Mouse (Mus musculus) midbrain, embryonic 14.5 days (tissue): ENCODE results near the gene Acss1. TPM values are rescaled to one million over a fixed set of nuclear protein-coding genes. Genes with fewer than 3 reads are reported as not detected.

Experiments used
- ATAC-seq: fragments of 200-750 bp; cut with Nextera tagmentation; 2 replicates; pipeline ENCODE4 v1.8.0; 2017; ENCODE audit warnings: moderate number of reproducible peaks, moderate library complexity; ENCODE audit not compliant: low FRiP score, low TSS enrichment
- DNase-seq: peaks from one replicate; pipeline ENCODE4 v3.0.0-alpha.2; 2015
- H3K27ac ChIP-seq: fragments of 300-500 bp; sonication (generic); replicated peaks from 2 replicates; pipeline ENCODE4 v1.5.1; 2014; ENCODE audit warnings: mild to moderate bottlenecking, low read depth, low read length, moderate library complexity
- H3K27me3 ChIP-seq: fragments of 300-500 bp; sonication (generic); 2 replicates; pipeline ENCODE4 v1.6.1; 2014; ENCODE audit warnings: low read length, control low read depth, mixed read lengths; ENCODE audit not compliant: control insufficient read depth, insufficient read depth
- H3K36me3 ChIP-seq: fragments of 300-500 bp; sonication (generic); 2 replicates; pipeline ENCODE4 v1.6.1; 2014; ENCODE audit warnings: low read length, control low read depth; ENCODE audit not compliant: control insufficient read depth, insufficient read depth
- H3K4me1 ChIP-seq: fragments of 300-500 bp; sonication (generic); 2 replicates; pipeline ENCODE4 v1.6.1; 2014; ENCODE audit warnings: mild to moderate bottlenecking, antibody characterized with exemption, low read length, control low read depth; ENCODE audit not compliant: control insufficient read depth, insufficient read depth
- H3K4me2 ChIP-seq: fragments of 300-500 bp; sonication (generic); 2 replicates; pipeline ENCODE4 v1.6.1; 2014; ENCODE audit warnings: mild to moderate bottlenecking, low read length, moderate library complexity
- H3K4me3 ChIP-seq: fragments of 300-500 bp; sonication (generic); replicated peaks from 2 replicates; pipeline ENCODE4 v1.5.1; 2014; ENCODE audit warnings: low read depth, low read length
- H3K9ac ChIP-seq: fragments of 300-500 bp; sonication (generic); replicated peaks from 2 replicates; pipeline ENCODE4 v1.6.1; 2014; ENCODE audit warnings: mild to moderate bottlenecking, low read length, moderate library complexity
- H3K9me3 ChIP-seq: fragments of 300-500 bp; sonication (generic); 2 replicates; pipeline ENCODE4 v1.6.1; 2016; ENCODE audit warnings: low read length, control low read depth, mixed read lengths; ENCODE audit not compliant: control insufficient read depth
- whole genome bisulfite sequencing: fragments of 180-500 bp; shearing (Covaris S2); extraction: QIAGEN DNeasy Blood & Tissue Kit; methylation state at CpG from one replicate; pipeline ENCODE4 v1.1.7; 2014; 5-methylcytosine and 5-hydroxymethylcytosine counted together
- polyA plus RNA-seq: library from polyadenylated mRNA; unstranded; fragments of >200 nt; fragmentation: Nextera tagmentation; extraction: Ambion mirVana; gene quantifications from 2 replicates; pipeline ENCODE4 v1.2.1, GENCODE M21; 2014

The Acss1 gene
- polyA plus RNA-seq, result 15.2 and 19.9 TPM in 2 replicates

GRCm38 (mm10) chr2:150667820-150668766, at the start of gene Acss1:
Gene Acss1, minus strand, starts transcription at chr2:150668500.
- Histone ChIP-seq H3K9ac (peak within 1 kb of the TSS; percentile 77), H3K4me3 (peak within 1 kb of the TSS; percentile 63), H3K27ac (peak within 1 kb of the TSS; percentile 72), H3K27me3 (no peaks in the 10 kb centered on the region), H3K36me3 (no peaks in the 10 kb centered on the region), H3K9me3 (no peaks in the 10 kb centered on the region), H3K4me2 (peak within 1 kb of the TSS; percentile 92), H3K4me1 (peaks cover 17% of the 10 kb centered on the region)
- 4% methylated on average over 59 of the region's 61 CpGs for WGBS
- DNase-seq (peak; percentile 76), ATAC-seq (peak; percentile 68)

- Histone ChIP-seq H3K27ac (no peak overlapping the region), H3K27me3 (no peaks in the 10 kb centered on the region), H3K4me2 (no peak overlapping the region), H3K4me3 (no peak overlapping the region), H3K9me3 (no peaks in the 10 kb centered on the region), H3K9ac (no peak overlapping the region), H3K4me1 (no peaks in the 10 kb centered on the region), H3K36me3 (no peaks in the 10 kb centered on the region)
- DNase-seq, result no peak
- 79% methylated on average over 4 of the region's 4 CpGs for WGBS
- ATAC-seq, result no peak
These were observed 43.9 kb upstream of the Acss1 start for GRCm38 (mm10) chr2:150712167-150712674.

GRCm38 (mm10) chr2:150691481-150692170, 23.3 kb upstream of the Acss1 start:
- DNase-seq (no peak), ATAC-seq (no peak)
- no peak overlapping the region for H3K4me2 ChIP-seq
- H3K27ac ChIP-seq, result no peak overlapping the region
- H3K27me3 ChIP-seq, result peaks cover 46% of the 10 kb centered on the region
- no peak overlapping the region for H3K9ac ChIP-seq
- no peak overlapping the region for H3K4me3 ChIP-seq
- 0 out of 2 replicates have a peak, but pooled peaks cover 11% of the 10 kb centered on the region for H3K4me1 ChIP-seq
- no peaks in the 10 kb centered on the region for H3K9me3 ChIP-seq
- no peaks in the 10 kb centered on the region for H3K36me3 ChIP-seq
- 75% methylated on average over 6 of the region's 6 CpGs for WGBS

- Histone ChIP-seq H3K4me1 (0 out of 2 replicates have a peak, but pooled peaks cover 11% of the 10 kb centered on the region), H3K9me3 (no peaks in the 10 kb centered on the region), H3K27me3 (peaks cover 51% of the 10 kb centered on the region), H3K4me3 (no peak overlapping the region), H3K4me2 (no peak overlapping the region), H3K9ac (no peak overlapping the region), H3K27ac (no peak overlapping the region), H3K36me3 (no peaks in the 10 kb centered on the region)
- WGBS, result 2% methylated on average over 11 of the region's 11 CpGs
- DNase-seq, result no peak
- no peak for ATAC-seq
These were observed 21.9 kb upstream of the Acss1 start for GRCm38 (mm10) chr2:150690216-150690615.

GRCm38 (mm10) chr2:150689223-150689800, 21.0 kb upstream of the Acss1 start, which contains the start of gene Vsx1:
Gene Vsx1, minus strand, starts transcription at chr2:150689360.
- Histone ChIP-seq H3K4me2 (peak within 1 kb of the TSS; percentile 66), H3K36me3 (no peaks in the 10 kb centered on the region), H3K9me3 (no peaks in the 10 kb centered on the region), H3K27ac (no peak within 1 kb of the TSS), H3K4me3 (peak within 1 kb of the TSS; percentile 35), H3K4me1 (0 out of 2 replicates have a peak, but pooled peaks cover 11% of the 10 kb centered on the region), H3K27me3 (peaks cover 51% of the 10 kb centered on the region), H3K9ac (peak within 1 kb of the TSS; percentile 38)
- ATAC-seq, result no peak
- WGBS, result 32% methylated on average over 16 of the region's 16 CpGs
- DNase-seq, result no peak

GRCm38 (mm10) chr2:150688541-150689186, 20.4 kb upstream of the Acss1 start:
- H3K9ac ChIP-seq, result peak overlapping the region; percentile 38
- no peaks in the 10 kb centered on the region for H3K36me3 ChIP-seq
- 0 out of 2 replicates have a peak, but pooled peaks cover 11% of the 10 kb centered on the region for H3K4me1 ChIP-seq
- WGBS, result 1% methylated on average over 44 of the region's 44 CpGs
- H3K27me3 ChIP-seq, result peaks cover 51% of the 10 kb centered on the region
- H3K4me2 ChIP-seq, result peak overlapping the region; percentile 66
- ATAC-seq (0 out of 2 replicates have a peak, but pooled peaks have one; percentile 22), DNase-seq (peak; percentile 66)
- H3K27ac ChIP-seq, result no peak overlapping the region
- H3K4me3 ChIP-seq, result peak overlapping the region; percentile 35
- H3K9me3 ChIP-seq, result no peaks in the 10 kb centered on the region

- Histone ChIP-seq H3K36me3 (no peaks in the 10 kb centered on the region), H3K9ac (peak overlapping the region; percentile 38), H3K27ac (no peak overlapping the region), H3K27me3 (peaks cover 51% of the 10 kb centered on the region), H3K4me1 (0 out of 2 replicates have a peak, but pooled peaks cover 11% of the 10 kb centered on the region), H3K9me3 (no peaks in the 10 kb centered on the region), H3K4me3 (peak overlapping the region; percentile 35), H3K4me2 (peak overlapping the region; percentile 66)
- DNase-seq, result no peak
- 2% methylated on average over 23 of the region's 23 CpGs for WGBS
- 0 out of 2 replicates have a peak, but pooled peaks have one; percentile 7 for ATAC-seq
These were observed 19.7 kb upstream of the Acss1 start for GRCm38 (mm10) chr2:150687871-150688540.
